Mouse (Mus musculus) adrenal gland, adult 8-10 months (tissue): Measurements from ENCODE around the gene Fam214a. TPM values are rescaled to one million over a fixed set of nuclear protein-coding genes. Genes with fewer than 3 reads are reported as not detected.
"Not testable (repeated sequence)": the region's sequence is repeated elsewhere in the genome, so short reads cannot be mapped to it uniquely, and the experiment has no call there.

Experiments used
- DNase-seq: peaks from one replicate; pipeline ENCODE4 v3.0.0; 2022
- total RNA-seq, 4 experiments: library from RNA; stranded (reverse); gene quantifications; 2 replicates each; pipeline ENCODE4 v1.2.4; 2022

The Fam214a gene
- total RNA-seq, 4 experiments from 2014 or later, result 90.3 to 132 (median 108) TPM

DNA sequence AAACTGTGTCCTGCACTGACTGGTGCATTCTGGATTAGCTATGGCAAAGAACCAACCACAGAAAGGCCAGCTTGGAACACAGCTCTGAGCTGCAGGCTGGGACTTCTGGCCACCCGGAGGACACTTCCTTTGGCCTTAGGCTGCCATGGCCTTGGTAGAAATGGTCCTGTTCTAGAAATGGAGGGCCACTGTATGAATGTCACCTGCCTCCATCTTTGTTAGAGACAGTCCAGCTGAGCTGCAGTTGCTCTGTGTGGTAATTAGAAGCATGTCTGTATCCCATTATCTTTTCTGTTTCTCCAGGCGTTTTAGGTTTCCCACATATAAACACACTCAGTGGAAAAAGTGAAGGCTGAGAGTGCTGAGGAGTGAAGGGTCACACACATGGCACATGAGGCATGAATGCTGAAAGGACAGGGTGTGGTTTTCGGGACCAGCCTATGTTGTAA is 29.0 kb downstream of the Fam214a start:
- DNase-seq, result no peak

DNA sequence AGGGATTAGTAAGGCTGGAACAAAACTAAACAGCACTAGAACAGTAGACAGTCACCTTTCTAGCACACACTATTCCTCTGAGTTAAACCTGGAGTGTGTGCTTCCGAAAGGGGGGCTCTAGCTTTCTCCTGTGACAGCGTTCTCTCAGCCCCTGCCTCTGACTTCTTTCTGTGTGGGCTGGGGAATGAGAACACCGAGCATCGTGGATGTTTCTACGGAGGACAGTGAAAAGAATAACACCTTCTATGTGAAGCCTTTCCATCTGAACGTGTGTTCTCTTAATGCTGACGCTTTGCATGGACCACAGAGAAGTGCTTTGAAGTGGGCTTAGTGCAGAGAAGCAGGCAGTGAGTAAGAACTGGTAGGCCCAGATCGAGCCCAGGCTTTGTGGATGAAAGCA is 29.5 kb downstream of the Fam214a start:
- no peak for DNase-seq

- not testable (repeated sequence) for DNase-seq
Observed at GRCm38 (mm10) chr9:74982722-74983121, 30.0 kb downstream of the Fam214a start.

DNA sequence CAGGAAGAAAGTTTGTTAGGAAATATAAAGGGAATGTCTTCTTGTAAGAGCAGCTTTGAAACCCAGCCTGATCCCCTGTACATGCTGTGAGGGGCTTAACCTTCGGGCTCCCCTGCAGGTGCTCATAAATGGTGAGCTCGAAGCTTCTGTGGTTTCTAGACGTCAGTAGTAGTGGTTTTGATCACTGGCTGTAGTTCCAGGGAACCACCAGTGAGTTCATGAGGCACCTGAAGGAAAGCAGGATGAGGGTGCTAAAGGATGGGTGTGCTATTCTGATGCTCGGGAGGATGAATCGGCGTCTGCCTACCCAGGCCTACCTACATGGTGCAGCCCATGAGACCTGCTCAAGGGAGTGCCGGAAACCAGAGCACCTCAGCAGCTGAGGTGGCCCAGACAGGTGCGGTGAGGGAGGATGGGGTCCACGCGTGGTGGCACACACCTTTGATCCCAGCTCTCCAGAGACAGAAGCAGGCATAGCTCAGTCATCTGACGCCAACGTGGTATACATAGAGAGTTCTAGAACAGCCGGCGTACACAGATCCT is 32.6 kb downstream of the Fam214a start:
- DNase-seq, result no peak

DNA sequence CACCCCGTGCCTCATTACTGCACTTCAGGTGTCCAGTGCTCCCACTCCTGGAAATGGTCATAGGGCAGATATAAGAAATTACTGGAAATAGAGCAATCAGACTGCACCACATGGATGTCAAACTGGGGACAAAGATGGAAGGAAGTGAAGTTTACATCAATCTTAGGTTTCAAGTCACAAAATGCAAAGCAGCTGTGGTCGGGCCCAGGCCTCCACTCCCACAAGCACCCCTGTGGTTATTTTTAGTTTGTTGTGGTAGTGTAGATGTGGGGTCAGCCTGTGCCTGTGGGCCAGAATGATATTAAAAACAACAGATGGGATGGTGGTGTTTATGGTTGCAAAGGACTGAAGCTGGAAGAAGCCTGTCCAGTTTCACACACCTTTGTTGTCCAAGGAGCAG is 33.1 kb downstream of the Fam214a start:
- no peak for DNase-seq

GRCm38 (mm10) chr9:74988893-74989460 is 36.3 kb downstream of the Fam214a start:
- no peak for DNase-seq

DNA sequence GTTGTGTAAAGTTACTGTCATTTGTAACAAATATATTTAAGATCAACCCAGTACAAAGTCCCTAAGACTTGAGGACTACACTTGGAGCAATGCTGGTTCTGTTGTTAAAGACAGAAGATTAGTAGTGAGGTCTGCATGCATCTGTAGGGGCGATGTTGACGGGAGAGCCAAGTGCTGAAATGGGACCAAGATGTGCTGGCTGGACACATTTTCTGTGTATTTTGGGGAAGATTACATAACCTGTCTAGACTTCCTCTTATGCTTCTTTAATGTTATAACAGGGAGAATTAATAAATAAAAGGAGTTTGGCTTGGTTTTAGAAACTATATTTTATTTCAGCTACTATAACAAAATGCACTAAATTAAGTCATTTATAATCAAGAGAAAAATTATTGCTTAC is 37.3 kb downstream of the Fam214a start:
- no peak for DNase-seq

GRCm38 (mm10) chr9:74994611-74995257 is 42.0 kb downstream of the Fam214a start:
- DNase-seq, result no peak

DNA sequence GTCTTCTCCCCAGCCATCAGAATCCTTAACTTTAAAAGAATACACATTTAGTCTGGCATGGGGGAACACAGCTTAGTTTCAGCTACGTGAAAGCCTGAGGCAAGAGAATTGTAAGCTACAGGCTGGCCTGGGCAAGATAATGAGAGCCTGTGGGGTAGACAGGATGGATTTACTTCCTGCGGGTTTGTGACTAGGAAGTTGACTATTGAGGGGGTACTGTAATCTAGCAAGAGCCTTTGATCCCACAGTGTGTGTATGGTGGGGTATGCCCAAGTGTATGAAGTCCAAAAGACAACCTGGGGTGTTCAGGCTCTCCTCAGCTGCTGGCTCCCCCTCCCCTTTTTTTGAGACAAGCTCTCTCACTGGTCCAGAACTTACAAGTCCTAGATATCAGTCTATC is 43.7 kb downstream of the Fam214a start:
- DNase-seq, result no peak

GRCm38 (mm10) chr9:74997976-74998375 is 45.3 kb downstream of the Fam214a start:
- DNase-seq, result no peak

GRCm38 (mm10) chr9:75001006-75001405 is 48.3 kb downstream of the Fam214a start:
- no peak for DNase-seq

DNA sequence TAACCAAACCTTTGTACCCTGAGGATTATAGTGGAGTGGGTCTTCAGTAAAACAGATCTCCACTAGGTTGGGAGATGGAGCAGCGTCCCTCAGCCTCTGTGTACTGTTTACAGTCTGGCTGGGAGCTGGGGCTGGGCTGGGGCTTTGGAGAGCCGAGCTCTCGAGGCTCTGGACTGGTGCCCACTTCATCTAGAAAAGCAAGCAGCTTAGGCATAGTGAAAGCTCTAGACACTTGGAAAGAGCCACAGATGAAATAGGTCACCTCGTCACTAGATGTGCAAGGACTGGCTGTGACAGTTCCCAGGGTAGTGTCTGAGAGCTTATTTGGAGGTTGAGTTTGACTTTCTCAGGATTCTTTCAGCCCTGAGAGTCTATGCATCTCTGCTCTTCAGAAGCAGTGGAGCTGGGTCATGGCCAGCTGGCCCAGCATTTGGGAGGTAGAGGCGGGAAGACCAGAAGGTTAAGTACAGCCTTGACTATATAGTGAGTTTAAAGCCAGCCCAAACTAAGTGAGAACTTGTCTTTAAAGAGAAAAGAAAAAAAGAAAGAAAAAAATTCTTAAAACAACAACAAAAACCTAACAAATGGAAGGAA is 49.0 kb downstream of the Fam214a start:
- DNase-seq, result no peak

DNA sequence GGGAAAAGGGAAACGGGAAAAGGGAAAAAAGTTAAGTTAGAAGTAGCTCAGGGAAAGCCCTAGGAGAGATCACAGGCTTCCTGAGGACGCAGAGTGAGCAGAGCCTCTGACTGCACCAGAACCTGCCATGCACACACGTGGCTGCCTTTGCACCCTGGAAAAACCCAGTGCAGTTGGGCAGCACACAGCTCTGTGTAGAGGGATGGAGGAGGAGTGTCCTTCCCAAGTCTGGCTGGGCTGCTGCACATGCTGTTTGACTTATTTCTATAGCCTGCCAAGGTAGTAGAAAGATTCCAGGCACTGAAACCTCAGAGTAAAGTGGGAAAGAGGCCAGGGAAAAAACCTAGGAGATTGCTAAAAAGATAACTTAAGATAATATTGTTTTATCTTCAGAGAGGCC is 49.6 kb downstream of the Fam214a start:
- peak; percentile 60 for DNase-seq

- peak; percentile 81 for DNase-seq
Observed at GRCm38 (mm10) chr9:75004203-75004602, 51.5 kb downstream of the Fam214a start.

DNA sequence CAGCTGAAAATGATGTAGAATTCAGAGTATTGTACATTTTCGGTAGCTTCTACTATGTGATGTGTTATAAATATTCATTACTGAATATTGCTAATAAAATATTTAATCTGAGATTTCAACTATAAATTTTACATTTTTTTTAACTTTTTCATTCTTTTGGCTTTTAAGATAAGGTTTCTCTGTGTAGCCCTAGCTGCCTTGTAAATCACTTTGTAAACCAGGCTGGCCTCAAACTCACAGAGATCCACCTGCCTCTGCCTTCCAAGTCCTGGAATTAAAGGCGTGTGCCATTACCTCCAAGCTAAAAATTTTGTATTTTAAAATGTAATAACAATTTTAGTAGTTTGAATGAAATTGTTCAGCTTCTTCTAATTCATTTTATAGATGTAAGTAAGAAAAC is 63.9 kb downstream of the Fam214a start:
- no peak for DNase-seq

GRCm38 (mm10) chr9:75019181-75019580 is 66.5 kb downstream of the Fam214a start:
- DNase-seq, result no peak

- DNase-seq, result no peak
Observed at GRCm38 (mm10) chr9:75019592-75019991, 66.9 kb downstream of the Fam214a start.

DNA sequence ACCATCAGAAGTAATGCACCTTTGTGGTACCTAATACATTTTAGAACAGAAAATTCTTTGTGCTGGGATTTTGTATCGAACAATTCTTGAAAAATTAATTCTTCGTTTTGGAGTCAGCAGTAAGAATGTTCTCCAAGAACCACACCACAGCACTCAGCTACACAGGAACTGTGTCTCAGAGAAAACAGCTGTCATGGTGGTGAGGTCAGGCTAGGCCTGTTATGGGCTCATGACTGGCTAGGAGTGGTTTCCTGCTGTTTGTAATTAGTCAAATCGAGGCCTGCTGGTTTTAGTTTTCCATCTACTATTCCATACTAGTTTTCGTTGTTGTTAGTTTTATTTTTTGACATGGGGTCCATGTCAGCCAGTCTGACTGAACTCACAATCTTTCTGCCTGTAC is 67.9 kb downstream of the Fam214a start:
- no peak for DNase-seq

- DNase-seq, result no peak
Observed at GRCm38 (mm10) chr9:75022546-75022945, 69.9 kb downstream of the Fam214a start.

GRCm38 (mm10) chr9:75023150-75023894 is 70.6 kb downstream of the Fam214a start:
- DNase-seq, result no peak

- DNase-seq, result no peak
Observed at GRCm38 (mm10) chr9:75024089-75024488, 71.4 kb downstream of the Fam214a start.

DNA sequence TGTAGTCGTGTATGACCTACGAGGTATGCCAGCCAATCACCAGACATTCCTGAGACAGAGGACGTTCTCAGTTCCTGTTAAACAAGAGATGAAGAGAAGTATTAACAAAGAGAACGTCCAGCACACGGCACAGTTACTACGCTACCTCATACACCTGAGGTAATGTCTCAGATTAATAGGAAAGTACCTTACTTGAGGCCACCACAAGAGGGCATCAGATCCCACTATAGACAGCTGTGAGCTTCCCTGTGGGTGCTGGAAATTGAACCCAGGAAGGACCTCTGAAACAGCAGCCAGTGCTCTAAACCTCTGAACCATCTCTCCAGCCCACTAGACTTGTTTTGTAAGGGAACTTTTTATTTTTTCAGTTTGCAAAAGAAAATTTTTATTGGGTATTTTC is 73.0 kb downstream of the Fam214a start:
- DNase-seq, result no peak

DNA sequence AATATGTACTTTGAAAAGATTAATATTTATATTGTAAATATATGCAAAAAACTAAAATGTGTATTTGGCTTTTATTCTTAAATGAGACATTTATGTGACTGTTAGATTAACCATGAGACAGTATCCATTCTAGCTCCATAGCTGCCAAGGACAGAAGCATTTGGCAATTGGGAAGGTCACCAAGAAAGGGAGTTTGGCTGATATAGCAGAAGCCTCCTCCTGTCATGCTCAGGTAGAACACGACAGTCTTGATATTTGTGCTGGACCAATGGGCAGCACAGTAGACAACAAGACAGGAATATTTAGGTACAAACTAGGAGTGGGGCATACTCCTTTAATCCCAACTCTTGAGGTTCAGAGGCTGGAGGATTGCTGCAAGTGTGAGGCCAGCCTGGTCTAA is 79.7 kb downstream of the Fam214a start:
- no peak for DNase-seq
